Mouse (Mus musculus) midbrain, embryonic 13.5 days (tissue): ENCODE data around the gene Ints11. TPM values are rescaled to one million over a fixed set of nuclear protein-coding genes. Genes with fewer than 3 reads are reported as not detected.

Experiments used
- ATAC-seq: fragments of 200-750 bp; cut with Nextera tagmentation; 2 replicates; pipeline ENCODE4 v1.8.0; 2017; ENCODE audit warnings: mild to moderate bottlenecking, moderate TSS enrichment, moderate library complexity
- H3K27ac ChIP-seq: fragments of 300-500 bp; sonication (generic); 2 replicates; pipeline ENCODE4 v1.5.1; 2015; ENCODE audit warnings: inconsistent platforms, mild to moderate bottlenecking, moderate library complexity
- H3K27me3 ChIP-seq: fragments of 300-500 bp; sonication (generic); 2 replicates; pipeline ENCODE4 v1.6.1; 2015; ENCODE audit warnings: mild to moderate bottlenecking, inconsistent platforms
- H3K36me3 ChIP-seq: fragments of 300-500 bp; sonication (generic); 2 replicates; pipeline ENCODE4 v1.6.1; 2015; ENCODE audit warnings: mild to moderate bottlenecking, inconsistent platforms
- H3K4me1 ChIP-seq: fragments of 300-500 bp; sonication (generic); replicated peaks from 2 replicates; pipeline ENCODE4 v1.6.1; 2015; ENCODE audit warnings: inconsistent platforms
- H3K4me2 ChIP-seq: fragments of 300-500 bp; sonication (generic); replicated peaks from 2 replicates; pipeline ENCODE4 v1.6.1; 2015; ENCODE audit warnings: moderate library complexity, mild to moderate bottlenecking, inconsistent platforms
- H3K4me3 ChIP-seq: fragments of 300-500 bp; sonication (generic); replicated peaks from 2 replicates; pipeline ENCODE4 v1.5.1; 2015; ENCODE audit warnings: mild to moderate bottlenecking, inconsistent platforms
- H3K9ac ChIP-seq: fragments of 300-500 bp; sonication (generic); replicated peaks from 2 replicates; pipeline ENCODE4 v1.6.1; 2015; ENCODE audit warnings: mild to moderate bottlenecking, inconsistent platforms
- H3K9me3 ChIP-seq: fragments of 300-500 bp; sonication (generic); 2 replicates; pipeline ENCODE4 v1.6.1; 2016; ENCODE audit warnings: mild to moderate bottlenecking, inconsistent platforms
- WGBS: fragments of 180-500 bp; shearing (Covaris S2); methylation state at CpG from one replicate; pipeline ENCODE4 v1.1.7; 2015; 5-methylcytosine and 5-hydroxymethylcytosine counted together
- polyA plus RNA-seq: library from polyadenylated mRNA; unstranded; fragments of >200 nt; fragmentation: Nextera tagmentation; extraction: Ambion mirVana; gene quantifications from 2 replicates; pipeline ENCODE4 v1.2.1, GENCODE M21; 2015

Gene Ints11
- polyA plus RNA-seq, 1 experiment from 2014 or later = 88.6 TPM

DNA sequence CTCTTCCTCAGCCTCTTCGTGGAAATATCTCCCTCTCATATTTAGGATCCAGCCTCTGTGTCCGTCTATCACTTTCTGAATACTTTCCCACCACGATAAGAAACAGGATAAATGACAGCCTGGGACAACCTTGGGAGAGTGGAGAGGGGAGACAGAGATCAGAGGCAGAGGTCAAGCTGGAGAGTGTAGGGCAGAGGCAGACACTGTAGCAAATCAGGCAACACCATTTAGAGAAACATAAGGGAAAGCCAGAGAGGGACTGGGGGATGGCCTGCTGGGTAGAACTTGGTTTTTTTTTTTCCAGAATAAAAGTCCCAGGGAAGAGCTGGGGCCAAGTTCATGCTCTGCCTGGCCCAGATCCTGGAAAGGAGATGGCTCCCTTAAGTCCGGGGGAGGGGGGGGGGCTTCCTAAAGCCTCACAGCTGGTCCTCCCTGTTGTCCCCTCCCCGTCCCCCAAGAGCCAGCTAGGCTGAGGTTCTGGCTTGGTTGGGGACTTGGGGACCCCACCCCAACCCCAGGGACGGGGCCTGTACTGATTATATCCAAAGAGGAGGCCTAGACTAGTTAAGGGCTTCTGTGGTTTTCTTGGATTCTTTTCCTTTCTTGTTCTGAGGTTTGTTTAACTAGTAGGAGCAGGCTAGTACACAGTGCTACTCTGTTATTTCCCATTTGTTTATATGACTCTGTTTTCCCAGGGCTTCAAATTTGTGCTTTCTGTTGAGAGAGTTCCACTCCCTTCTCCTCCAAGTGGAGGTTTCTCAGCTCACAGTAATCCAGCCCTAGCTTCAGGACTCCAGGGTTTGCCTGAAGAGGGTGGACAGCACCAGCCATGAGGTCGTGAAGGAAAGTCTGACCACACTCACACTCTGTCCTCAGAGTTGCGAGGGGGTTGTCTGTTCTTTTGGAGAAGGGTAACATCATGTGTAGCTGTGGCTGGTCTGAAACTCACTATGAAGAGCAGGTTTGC is 30.9 kb upstream of the Ints11 start:
- Histone ChIP-seq H3K9me3 (no peaks in the 10 kb centered on the region), H3K9ac (no peak overlapping the region), H3K27ac (no peak overlapping the region), H3K4me3 (no peak overlapping the region), H3K4me1 (peaks cover 34% of the 10 kb centered on the region), H3K36me3 (0 out of 2 replicates have a peak, but pooled peaks cover 6% of the 10 kb centered on the region), H3K4me2 (no peak overlapping the region), H3K27me3 (peaks cover 21% of the 10 kb centered on the region)
- 62% methylated on average over 8 of the region's 8 CpGs for WGBS
- ATAC-seq = no peak

DNA sequence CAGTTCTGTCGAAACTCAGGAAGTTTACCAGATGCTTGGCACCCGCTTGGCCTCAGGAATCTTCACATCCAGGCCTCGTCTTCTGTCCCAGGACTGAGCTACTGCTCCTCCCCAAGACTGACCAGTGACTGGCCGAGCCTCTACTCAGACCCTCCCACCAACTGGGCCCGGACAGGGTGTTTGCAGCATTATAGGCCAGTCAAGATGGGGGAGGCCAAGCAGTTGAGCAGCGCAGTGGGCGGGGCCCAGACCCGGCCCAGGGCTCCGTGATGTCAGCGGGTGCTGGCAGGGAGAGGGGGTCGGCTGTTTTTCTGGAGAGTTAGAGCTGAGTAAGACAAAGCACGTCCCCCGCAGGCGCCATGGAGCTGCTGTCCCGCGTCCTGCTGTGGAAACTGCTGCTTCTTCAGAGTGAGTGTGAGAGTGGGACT is 29.8 kb upstream of the Ints11 start, which contains the start of gene Mxra8:
TSS of gene Mxra8 (plus strand) at position 198 of the 428 bp plus-strand sequence.
- peak within 1 kb of the TSS; percentile 35 for H3K4me3 ChIP-seq
- H3K27me3 ChIP-seq = peaks cover 21% of the 10 kb centered on the region
- H3K36me3 ChIP-seq = 0 out of 2 replicates have a peak, but pooled peaks cover 3% of the 10 kb centered on the region
- peak within 1 kb of the TSS; percentile 30; the same call in 1 of the 2 replicates for H3K27ac ChIP-seq
- H3K9me3 ChIP-seq = no peaks in the 10 kb centered on the region
- peak within 1 kb of the TSS; percentile 60 for H3K4me2 ChIP-seq
- WGBS = 3% methylated on average over 16 of the region's 16 CpGs
- peak; percentile 68 for ATAC-seq
- peak within 1 kb of the TSS; percentile 56 for H3K9ac ChIP-seq
- H3K4me1 ChIP-seq = peaks cover 25% of the 10 kb centered on the region

DNA sequence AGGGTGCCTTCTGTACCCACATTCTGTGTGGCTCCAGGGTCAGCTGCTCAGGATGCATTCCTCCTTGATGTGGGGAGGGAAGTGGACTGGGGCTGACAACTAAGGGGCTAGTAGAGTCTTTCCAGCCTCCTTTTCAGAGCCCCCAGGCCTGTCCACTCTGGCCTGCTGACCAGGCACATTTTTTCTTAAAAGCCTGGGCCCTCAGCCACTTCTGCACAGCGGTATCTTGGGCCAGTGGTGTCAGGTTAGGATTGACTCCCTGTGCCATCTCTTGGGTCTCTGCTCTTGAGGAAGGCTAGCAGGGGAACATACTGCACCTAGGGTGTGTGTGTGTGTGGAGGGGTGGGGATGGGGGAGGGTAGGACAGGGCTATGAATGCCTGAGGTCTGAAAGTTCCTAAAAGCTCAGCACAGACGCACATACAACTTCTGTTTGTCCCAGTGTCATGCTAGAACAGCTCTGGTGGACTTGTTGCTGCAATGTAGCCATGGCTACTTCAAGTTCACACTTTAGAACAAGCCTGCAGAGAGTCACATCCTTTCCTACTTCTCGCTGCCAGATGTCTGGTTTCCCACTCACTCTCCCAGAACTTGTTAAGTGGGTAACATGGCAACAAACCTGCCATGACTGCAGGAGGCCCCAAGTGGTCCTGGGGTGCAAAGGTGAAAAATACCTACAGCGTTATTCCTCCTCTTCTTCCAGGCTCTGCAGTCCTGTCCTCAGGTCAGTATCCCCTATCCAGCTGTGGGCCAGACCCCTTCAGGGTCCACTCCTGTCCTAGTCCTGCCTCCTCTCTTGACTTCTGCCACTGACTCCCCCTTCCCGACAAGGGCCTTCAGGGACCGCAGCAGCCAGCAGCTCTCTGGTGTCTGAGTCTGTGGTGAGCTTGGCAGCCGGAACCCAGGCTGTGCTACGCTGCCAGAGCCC is 29.0 kb upstream of the Ints11 start:
- H3K4me1 ChIP-seq = peaks cover 25% of the 10 kb centered on the region
- peak overlapping the region; percentile 60 for H3K4me2 ChIP-seq
- WGBS = 11% methylated on average over 8 of the region's 8 CpGs
- 0 out of 2 replicates have a peak, but pooled peaks cover 3% of the 10 kb centered on the region for H3K36me3 ChIP-seq
- H3K27ac ChIP-seq = peak overlapping the region; percentile 30; the same call in 1 of the 2 replicates
- H3K9me3 ChIP-seq = no peaks in the 10 kb centered on the region
- peak; percentile 4; the same call in 1 of the 2 replicates for ATAC-seq
- H3K9ac ChIP-seq = peak overlapping the region; percentile 56
- peak overlapping the region; percentile 35 for H3K4me3 ChIP-seq
- H3K27me3 ChIP-seq = peaks cover 21% of the 10 kb centered on the region

DNA sequence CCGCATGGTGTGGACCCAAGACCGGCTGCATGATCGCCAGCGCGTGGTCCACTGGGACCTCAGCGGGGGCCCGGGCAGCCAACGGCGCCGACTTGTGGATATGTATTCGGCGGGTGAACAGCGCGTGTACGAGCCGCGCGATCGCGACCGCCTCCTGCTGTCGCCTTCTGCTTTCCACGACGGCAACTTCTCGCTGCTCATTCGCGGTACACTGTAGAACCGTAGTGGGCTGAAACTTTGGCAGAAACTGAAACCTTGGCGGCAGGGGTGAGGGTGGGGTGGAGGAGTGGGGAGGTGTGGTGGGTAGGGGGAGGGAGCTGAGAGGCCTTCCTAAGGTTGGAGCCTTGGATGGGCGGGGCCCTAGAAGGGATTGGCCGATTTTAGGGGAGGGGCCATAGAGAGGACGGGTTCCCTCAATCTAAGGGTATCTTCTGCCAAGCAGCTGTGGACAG is 28.3 kb upstream of the Ints11 start:
- Histone ChIP-seq H3K4me1 (peaks cover 25% of the 10 kb centered on the region), H3K9ac (peak overlapping the region; percentile 56)

DNA sequence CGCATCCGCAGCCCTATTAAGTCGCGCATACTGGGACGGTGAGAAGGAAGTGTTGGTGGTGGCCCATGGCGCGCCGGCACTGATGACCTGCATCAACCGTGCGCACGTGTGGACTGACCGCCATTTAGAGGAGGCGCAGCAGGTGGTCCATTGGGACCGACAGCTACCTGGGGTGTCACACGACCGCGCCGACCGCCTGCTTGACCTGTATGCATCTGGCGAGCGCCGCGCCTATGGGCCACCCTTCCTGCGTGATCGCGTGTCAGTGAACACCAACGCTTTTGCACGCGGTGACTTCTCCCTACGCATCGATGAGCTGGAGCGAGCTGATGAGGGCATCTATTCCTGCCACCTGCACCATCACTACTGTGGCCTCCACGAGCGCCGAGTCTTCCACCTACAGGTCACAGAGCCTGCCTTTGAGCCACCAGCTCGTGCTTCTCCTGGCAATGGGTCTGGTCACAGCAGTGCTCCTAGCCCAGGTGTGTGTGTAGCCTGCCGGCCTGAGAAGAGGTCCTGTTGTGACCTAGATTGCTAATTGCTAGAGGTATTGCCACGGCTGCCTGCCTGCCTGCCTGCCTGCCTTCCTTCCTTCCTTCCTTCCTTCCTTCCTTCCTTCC is 27.6 kb upstream of the Ints11 start:
- Histone ChIP-seq H3K4me2 (peak overlapping the region; percentile 60), H3K4me3 (peak overlapping the region; percentile 35; the same call in 1 of the 2 replicates)

More for the DNA sequence above, 28.3 kb upstream of the Ints11 start:
- Histone ChIP-seq H3K9me3 (no peaks in the 10 kb centered on the region), H3K4me2 (peak overlapping the region; percentile 60), H3K27me3 (peaks cover 21% of the 10 kb centered on the region), H3K27ac (no peak overlapping the region), H3K4me3 (peak overlapping the region; percentile 35), H3K36me3 (no peaks in the 10 kb centered on the region)
- peak; percentile 60 for ATAC-seq
- WGBS = under 1% methylated on average over 32 of the region's 32 CpGs

DNA sequence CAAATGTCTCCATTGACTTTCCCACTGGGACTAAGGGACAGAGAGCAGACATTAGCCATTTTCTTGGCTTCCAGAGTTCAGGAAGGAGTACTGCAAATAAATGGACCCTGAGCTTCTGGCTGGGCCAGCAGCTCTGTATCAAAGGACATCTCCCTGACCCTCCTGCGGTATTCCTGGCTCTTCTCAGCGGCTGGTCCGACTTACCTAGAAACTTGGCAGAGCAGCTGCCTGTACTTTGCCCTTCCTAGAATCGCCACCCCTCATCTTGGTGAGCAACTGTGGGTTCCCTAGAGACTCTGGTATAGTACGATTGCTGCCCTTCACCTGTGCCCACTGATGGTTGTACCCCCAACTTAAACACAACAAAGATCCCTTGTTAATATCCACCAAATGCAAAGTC is 26.1 kb upstream of the Ints11 start:
- whole genome bisulfite sequencing = 94% methylated on average over 5 of the region's 5 CpGs
- ATAC-seq = no peak

More for the DNA sequence above, 27.6 kb upstream of the Ints11 start:
- no peak for ATAC-seq
- H3K9ac ChIP-seq = peak overlapping the region; percentile 56; the same call in 1 of the 2 replicates
- WGBS = 44% methylated on average over 38 of the region's 38 CpGs
- H3K36me3 ChIP-seq = no peaks in the 10 kb centered on the region
- H3K27ac ChIP-seq = no peak overlapping the region
- H3K27me3 ChIP-seq = peaks cover 21% of the 10 kb centered on the region
- no peaks in the 10 kb centered on the region for H3K9me3 ChIP-seq
- H3K4me1 ChIP-seq = peaks cover 30% of the 10 kb centered on the region

DNA sequence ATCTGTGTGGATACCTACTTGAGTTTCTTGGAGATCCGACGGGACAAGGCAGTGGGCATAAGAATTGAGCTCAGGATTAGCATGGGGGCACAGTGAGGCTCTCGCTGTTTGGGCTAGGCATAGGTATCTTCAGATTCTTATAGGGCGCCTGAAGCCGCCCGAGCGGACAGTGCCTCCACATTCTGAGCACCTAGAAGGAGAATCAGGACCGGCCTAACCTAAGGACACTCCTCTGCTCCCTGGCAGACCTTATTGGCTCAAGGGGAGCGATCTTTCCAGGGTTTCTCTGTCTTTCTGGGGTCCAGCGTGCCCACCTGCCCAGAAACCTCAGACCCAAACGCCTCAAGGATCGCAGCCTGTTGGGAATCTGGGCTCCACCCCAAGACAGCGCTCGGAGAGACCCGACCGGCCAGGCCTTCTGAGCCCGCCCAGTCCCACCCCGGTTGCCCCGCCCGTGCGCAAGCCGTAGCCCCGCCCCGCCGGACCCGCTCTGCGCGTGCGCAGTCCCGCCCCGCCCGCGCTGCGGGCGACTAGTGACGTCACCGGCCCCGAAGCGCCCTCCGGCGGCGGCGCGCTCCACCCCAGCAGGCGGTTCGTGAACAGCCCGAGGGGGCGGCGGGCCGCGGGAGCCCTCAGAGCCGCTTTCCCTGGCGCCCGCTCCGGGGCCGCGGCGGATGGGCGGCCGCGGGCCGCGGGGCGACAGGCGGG is 22.3 kb upstream of the Ints11 start, which contains the start of gene Dvl1:
TSS of gene Dvl1 (plus strand) at position 532 of the 708 bp plus-strand sequence.
- peak; percentile 88 for ATAC-seq
- WGBS = 2% methylated on average over 65 of the region's 65 CpGs
- peaks cover 7% of the 10 kb centered on the region; the same call in 1 of the 2 replicates for H3K27me3 ChIP-seq

More for the DNA sequence above, 26.1 kb upstream of the Ints11 start:
- Histone ChIP-seq H3K4me2 (no peak overlapping the region), H3K4me3 (no peak overlapping the region), H3K27me3 (peaks cover 21% of the 10 kb centered on the region), H3K36me3 (no peaks in the 10 kb centered on the region), H3K9me3 (no peaks in the 10 kb centered on the region), H3K4me1 (peaks cover 37% of the 10 kb centered on the region), H3K9ac (no peak overlapping the region), H3K27ac (no peak overlapping the region)

DNA sequence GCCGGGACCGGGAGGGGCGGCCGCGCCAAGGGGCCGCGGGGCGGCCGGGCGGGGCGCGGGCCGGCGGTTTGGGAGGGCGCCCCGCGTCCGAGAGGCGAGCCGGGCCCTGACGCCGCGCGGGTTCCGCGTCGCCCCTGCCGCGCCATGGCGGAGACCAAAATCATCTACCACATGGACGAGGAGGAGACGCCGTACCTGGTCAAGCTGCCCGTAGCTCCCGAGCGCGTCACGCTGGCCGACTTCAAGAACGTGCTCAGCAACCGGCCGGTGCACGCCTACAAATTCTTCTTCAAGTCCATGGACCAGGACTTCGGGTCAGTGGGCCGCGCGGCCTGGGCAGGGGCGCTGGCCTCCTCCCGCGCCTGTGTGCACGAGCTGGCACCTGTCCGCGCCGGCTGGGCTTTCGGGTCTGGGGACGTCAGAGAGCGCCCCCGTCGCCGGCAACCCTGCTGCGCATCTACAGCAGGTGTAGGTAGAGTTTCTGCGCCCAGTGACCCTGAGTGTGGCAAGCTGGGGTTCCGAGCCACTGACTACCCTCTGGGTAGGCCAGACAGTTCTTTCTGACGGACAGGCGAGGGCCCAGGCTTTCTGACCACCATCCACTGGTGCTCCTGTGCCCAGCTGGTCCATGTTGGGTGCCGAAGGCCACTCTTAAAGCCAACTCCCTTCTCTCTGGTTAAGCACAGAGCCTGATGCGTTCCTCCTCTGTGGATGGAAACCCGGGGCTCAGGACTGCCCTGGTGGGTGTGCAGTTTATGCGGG is 21.6 kb upstream of the Ints11 start:
- H3K4me2 ChIP-seq = peak overlapping the region; percentile 81
- peak overlapping the region; percentile 81 for H3K4me3 ChIP-seq
- peak overlapping the region; percentile 84 for H3K27ac ChIP-seq
- H3K27me3 ChIP-seq = 0 out of 2 replicates have a peak, but pooled peaks cover 2% of the 10 kb centered on the region
- H3K9ac ChIP-seq = peak overlapping the region; percentile 93
- no peaks in the 10 kb centered on the region for H3K9me3 ChIP-seq
- 0 out of 2 replicates have a peak, but pooled peaks cover 7% of the 10 kb centered on the region for H3K36me3 ChIP-seq
- peaks cover 45% of the 10 kb centered on the region for H3K4me1 ChIP-seq
- peak; percentile 53 for ATAC-seq
- WGBS = 1% methylated on average over 59 of the region's 69 CpGs

More for the DNA sequence above, 22.3 kb upstream of the Ints11 start, which contains the start of gene Dvl1:
- Histone ChIP-seq H3K4me3 (peak within 1 kb of the TSS; percentile 81), H3K9me3 (no peaks in the 10 kb centered on the region), H3K27ac (peak within 1 kb of the TSS; percentile 84), H3K36me3 (0 out of 2 replicates have a peak, but pooled peaks cover 4% of the 10 kb centered on the region), H3K9ac (peak within 1 kb of the TSS; percentile 93), H3K4me1 (peaks cover 45% of the 10 kb centered on the region), H3K4me2 (peak within 1 kb of the TSS; percentile 81)

DNA sequence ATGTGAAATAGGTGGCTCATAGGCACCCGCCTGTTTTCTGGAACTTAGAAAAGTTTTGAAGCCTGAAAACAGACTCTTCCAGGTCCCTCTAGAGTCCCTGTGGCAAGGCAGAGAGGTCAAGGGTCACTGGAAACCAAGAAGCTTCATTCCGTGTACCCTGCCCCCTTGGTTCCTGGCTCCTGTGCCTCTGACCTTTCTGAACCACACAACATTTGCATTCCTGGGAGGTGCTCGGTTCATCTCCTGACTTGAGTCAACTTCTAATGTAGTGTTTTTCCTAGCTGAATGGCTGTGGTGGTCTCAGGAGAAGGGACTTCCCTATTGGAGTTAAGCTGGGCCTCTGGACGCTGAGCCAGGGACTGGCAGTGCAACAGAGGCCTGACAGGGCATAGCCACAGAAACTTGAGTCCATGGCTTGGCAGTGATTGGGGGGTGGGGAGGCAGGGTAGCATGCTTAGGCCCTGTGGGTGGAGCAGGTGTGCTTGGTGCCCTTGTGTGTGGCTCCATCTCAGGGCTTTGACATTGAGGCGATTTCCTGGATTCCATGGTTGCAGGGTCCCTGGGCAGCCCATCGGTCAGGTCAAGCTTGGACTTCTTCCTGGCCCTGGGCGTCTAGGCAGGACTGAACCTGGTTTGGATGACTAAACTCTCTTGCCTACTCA is 20.8 kb upstream of the Ints11 start:
- Histone ChIP-seq H3K36me3 (peaks cover 15% of the 10 kb centered on the region; the same call in 1 of the 2 replicates), H3K9me3 (no peaks in the 10 kb centered on the region), H3K4me3 (peak overlapping the region; percentile 81), H3K27me3 (no peaks in the 10 kb centered on the region), H3K4me1 (peaks cover 45% of the 10 kb centered on the region), H3K4me2 (peak overlapping the region; percentile 81), H3K27ac (no peak overlapping the region), H3K9ac (peak overlapping the region; percentile 93)
- WGBS = 58% methylated on average over 7 of the region's 7 CpGs
- peak; percentile 0; the same call in 1 of the 2 replicates for ATAC-seq
